Comparison of ENCODE assay signal across 14 mouse cellular contexts in genomic region chr8:124140211-124140790, GRCm38 (mm10).
A peak's percentile ranks its signal among the peaks of the same experiment; 100 is the strongest.
DNase-seq lines count a peak whose midpoint lies in the region; ATAC-seq lines count a peak whose summit lies in the region.
"Had no signal": no experiment of that assay in that cellular context is flagged by ENCODE, and none has a peak within 500 bp of the region (broad histone marks: within the 10 kb centered on the region; RNA-seq: fewer than 3 reads in every experiment).

No protein-coding gene starts in this region.

- ATAC-seq in forebrain, embryonic 16.5 days = no peak
- 0 out of 2 replicates have a peak, but pooled peaks have one; percentile 3 for ATAC-seq in midbrain, embryonic 13.5 days
- ATAC-seq: intestine, postnatal 0 days had no signal

- H3K27me3 ChIP-seq in heart, embryonic 10.5 days (ENCODE audit: insufficient read depth, poor library complexity, severe bottlenecking) = no peaks in the 10 kb centered on the region
- no peaks in the 10 kb centered on the region for H3K27me3 ChIP-seq in forebrain, embryonic 16.5 days (replicated peaks; ENCODE audit: control insufficient read depth, insufficient read depth, low read length)
- H3K27me3 ChIP-seq in midbrain, embryonic 13.5 days = no peaks in the 10 kb centered on the region
- H3K27me3 ChIP-seq: embryonic facial prominence, embryonic 15.5 days; heart, embryonic 13.5 days; limb, embryonic 13.5 days had no signal

- WGBS in heart, embryonic 10.5 days = 64% methylated on average over 11 of the region's 11 CpGs
- 37% methylated on average over 11 of the region's 11 CpGs for WGBS in forebrain, embryonic 16.5 days
- WGBS in midbrain, embryonic 13.5 days = 59% methylated on average over 11 of the region's 11 CpGs

- H3K4me2 ChIP-seq in forebrain, embryonic 16.5 days (ENCODE audit: low read length) = peak overlapping the region; percentile 42
- H3K4me2 ChIP-seq in midbrain, embryonic 13.5 days (replicated peaks) = peak overlapping the region; percentile 22
- H3K4me2 ChIP-seq: embryonic facial prominence, embryonic 15.5 days; heart, embryonic 13.5 days; limb, embryonic 13.5 days had no signal

- no peaks in the 10 kb centered on the region for H3K9me3 ChIP-seq in heart, embryonic 10.5 days
- H3K9me3 ChIP-seq in forebrain, embryonic 16.5 days (ENCODE audit: control insufficient read depth, low read length) = no peaks in the 10 kb centered on the region
- H3K9me3 ChIP-seq in midbrain, embryonic 13.5 days = no peaks in the 10 kb centered on the region
- H3K9me3 ChIP-seq: embryonic facial prominence, embryonic 15.5 days; heart, embryonic 13.5 days; limb, embryonic 13.5 days had no signal

- no peak overlapping the region for H3K9ac ChIP-seq in forebrain, embryonic 16.5 days (replicated peaks; ENCODE audit: low read depth, low read length)
- H3K9ac ChIP-seq in midbrain, embryonic 13.5 days (replicated peaks) = no peak overlapping the region
- H3K9ac ChIP-seq: embryonic facial prominence, embryonic 15.5 days; limb, embryonic 13.5 days had no signal

- intact Hi-C loops in left cerebral cortex, postnatal 25 days (cut with DNase I) = no loop called here

- H3K36me3 ChIP-seq in heart, embryonic 10.5 days = no peaks in the 10 kb centered on the region
- H3K36me3 ChIP-seq in forebrain, embryonic 16.5 days (ENCODE audit: control insufficient read depth, insufficient read depth) = no peaks in the 10 kb centered on the region
- no peaks in the 10 kb centered on the region for H3K36me3 ChIP-seq in midbrain, embryonic 13.5 days
- H3K36me3 ChIP-seq: embryonic facial prominence, embryonic 15.5 days; heart, embryonic 13.5 days; limb, embryonic 13.5 days had no signal

- no peak overlapping the region for H3K4me3 ChIP-seq in heart, embryonic 10.5 days
- no peak overlapping the region for H3K4me3 ChIP-seq in forebrain, embryonic 16.5 days (replicated peaks; ENCODE audit: low read length)
- no peak overlapping the region for H3K4me3 ChIP-seq in midbrain, embryonic 13.5 days (replicated peaks)
- H3K4me3 ChIP-seq: embryonic facial prominence, embryonic 15.5 days; heart, embryonic 13.5 days; limb, embryonic 13.5 days had no signal

- peaks cover 57% of the 10 kb centered on the region for H3K4me1 ChIP-seq in heart, embryonic 10.5 days
- peaks cover 46% of the 10 kb centered on the region for H3K4me1 ChIP-seq in forebrain, embryonic 16.5 days (replicated peaks; ENCODE audit: control insufficient read depth, insufficient read depth, low read length)
- peaks cover 57% of the 10 kb centered on the region for H3K4me1 ChIP-seq in midbrain, embryonic 13.5 days (replicated peaks)
- H3K4me1 ChIP-seq: embryonic facial prominence, embryonic 15.5 days had no signal

- DNase-seq in heart, embryonic 10.5 days (ENCODE audit: low spot score) = no peak
- DNase-seq in heart, adult 9 months (ENCODE audit: low spot score in 2 of 2) = no peak
- peak; percentile 48 for DNase-seq in adrenal gland, postnatal 10 days
- no peak for DNase-seq in lung, postnatal 14 days
- DNase-seq in left cerebral cortex, adult 8-10 months (ENCODE audit: low spot score in 2 of 2) = no peak
- DNase-seq in left cerebral cortex, postnatal 25 days (ENCODE audit: low spot score in 2 of 2) = no peak
- DNase-seq: layer of hippocampus, adult 9-11 months; thymus, adult 18-20 months had no signal

- H3K27ac ChIP-seq in heart, embryonic 10.5 days = peak overlapping the region; percentile 80
- peak overlapping the region; percentile 73; the same call in 1 of the 2 replicates for H3K27ac ChIP-seq in forebrain, embryonic 16.5 days (ENCODE audit: low read length)
- peak overlapping the region; percentile 73 for H3K27ac ChIP-seq in midbrain, embryonic 13.5 days
- H3K27ac ChIP-seq: embryonic facial prominence, embryonic 15.5 days; limb, embryonic 13.5 days had no signal
